Mouse (Mus musculus): Measurements from ENCODE around the gene Clrn2.

GRCm38 (mm10) chr5:45510071-45510470 is 56.5 kb downstream of the Clrn2 start:
- TF ChIP-seq POLR2A (IDR thresholded peaks at IDR 0.05; ENCODE audit: borderline replicate concordance, insufficient read depth, low read length), result no peak
- no peak for TF ChIP-seq CTCF (IDR thresholded peaks at IDR 0.05; ENCODE audit: borderline replicate concordance, insufficient read depth, low read depth, low read length)
